Mouse (Mus musculus) ES-E14 (cell line): ENCODE data around the gene Scn11a.

Experiments used
- ZC3H11A ChIP-seq: IDR thresholded peaks from 2 replicates; pipeline ENCODE4 v1.6.1; 2012; ENCODE audit warnings: low read depth, mild to moderate bottlenecking, inconsistent platforms, low read length, borderline replicate concordance
- ZNF384 ChIP-seq: IDR thresholded peaks from 2 replicates; pipeline ENCODE4 v1.6.1; 2012; ENCODE audit warnings: low read depth, low read length, inconsistent platforms

- TF ChIP-seq ZNF384 (no peak), ZC3H11A (no peak)
These were observed 28.0 kb upstream of the Scn11a start for GRCm38 (mm10) chr9:119853071-119853846.
